Mouse (Mus musculus) CH12.LX (cell line): ENCODE measurements at regions not wholly inside any gene's neighbourhood (a gene's known extent, or its start where the extent isn't known, plus 50 kb on each side); places are given as distances from the start of the nearest gene placed in this dataset.

ENCODE experiments used
- DNase-seq: peaks from one replicate; pipeline ENCODE4 v3.0.0-alpha.2; 2013; ENCODE audit errors: extremely low read depth
- H3K27ac ChIP-seq: 2 replicates; pipeline ENCODE4 v1.5.1; 2012; ENCODE audit warnings: low read depth, mild to moderate bottlenecking, control low read depth, moderate library complexity; ENCODE audit not compliant: insufficient read depth
- H3K27me3 ChIP-seq: replicated peaks from 2 replicates; pipeline ENCODE3; 2012; ENCODE audit warnings: inconsistent platforms
- H3K36me3 ChIP-seq, 2 experiments: replicated peaks in 1 of 2; 2 replicates each; pipeline versions ENCODE3 to v1.6.1; 2012; ENCODE audit warnings: inconsistent platforms in 1 of 2, low read length in 1 of 2, mild to moderate bottlenecking in 1 of 2, mixed read lengths in 1 of 2, moderate library complexity in 1 of 2; ENCODE audit not compliant: control insufficient read depth in 1 of 2, insufficient read depth in 1 of 2
- H3K4me1 ChIP-seq, 2 experiments: 2 replicates each; pipeline ENCODE4 v1.6.1; 2012; ENCODE audit warnings: inconsistent platforms in 1 of 2, moderate library complexity in 1 of 2; ENCODE audit not compliant: insufficient read depth in 2 of 2, control insufficient read depth in 1 of 2
- H3K4me2 ChIP-seq: 2 replicates; pipeline ENCODE4 v1.6.1; 2012; ENCODE audit warnings: low read depth, mild to moderate bottlenecking, control low read depth; ENCODE audit not compliant: poor library complexity, insufficient read depth, severe bottlenecking
- H3K4me3 ChIP-seq, 3 experiments: fragments of 150-350 bp in 1 of 3; sonication (generic) in 1 of 3; replicated peaks in 1 of 3; 2 replicates each; pipeline versions ENCODE3 to v1.5.1; 2011 to 2012; ENCODE audit warnings: low read depth in 2 of 3, low read length in 2 of 3, mild to moderate bottlenecking in 2 of 3, moderate library complexity in 2 of 3, control low read depth in 1 of 3, improper control_type of control experiment in 1 of 3, inconsistent platforms in 1 of 3, mixed read lengths in 1 of 3; ENCODE audit not compliant: poor library complexity in 1 of 3
- H3K79me2 ChIP-seq: replicated peaks from 2 replicates; pipeline ENCODE4 v1.6.1; 2012; ENCODE audit warnings: mild to moderate bottlenecking, moderate library complexity; ENCODE audit not compliant: control insufficient read depth, poor library complexity, insufficient read depth, severe bottlenecking; ENCODE audit errors: extremely low read depth
- H3K9ac ChIP-seq: 2 replicates; pipeline ENCODE4 v1.6.1; 2012; ENCODE audit warnings: low read depth, mild to moderate bottlenecking, control low read depth, moderate library complexity; ENCODE audit not compliant: insufficient read depth
- H3K9me3 ChIP-seq: replicated peaks from 2 replicates; pipeline ENCODE3; 2012; ENCODE audit warnings: low read length, inconsistent platforms, mixed read lengths
- CTCF ChIP-seq, 2 experiments: IDR thresholded peaks in 1 of 2; conservative IDR thresholded peaks in 1 of 2; 2 replicates each; pipeline ENCODE4 v1.5.1; 2011 to 2012; ENCODE audit warnings: low read depth in 2 of 2, low read length in 2 of 2, improper control_type of control experiment in 1 of 2, inconsistent platforms in 1 of 2, mild to moderate bottlenecking in 1 of 2, moderate library complexity in 1 of 2
- ELF1 ChIP-seq: IDR thresholded peaks from 2 replicates; pipeline ENCODE4 v1.6.1; 2014; ENCODE audit warnings: low read depth, mild to moderate bottlenecking, inconsistent platforms, low read length, improper control_type of control experiment
- EP300 ChIP-seq: IDR thresholded peaks from 2 replicates; pipeline ENCODE4 v1.6.1; 2011; ENCODE audit warnings: low read length, improper control_type of control experiment
- IRF4 ChIP-seq: IDR thresholded peaks from 2 replicates; pipeline ENCODE4 v1.6.1; 2014; ENCODE audit warnings: low read depth, mild to moderate bottlenecking, inconsistent platforms, low read length, improper control_type of control experiment
- JUN ChIP-seq: IDR thresholded peaks from 2 replicates; pipeline ENCODE4 v1.6.1; 2011; ENCODE audit warnings: low read depth, mild to moderate bottlenecking, low read length, improper control_type of control experiment, moderate library complexity; ENCODE audit not compliant: insufficient read depth
- JUND ChIP-seq: conservative IDR thresholded peaks from 2 replicates; pipeline ENCODE4 v1.6.1; 2011; ENCODE audit warnings: low read depth, low read length, improper control_type of control experiment
- KAT2A ChIP-seq: IDR thresholded peaks from 2 replicates; pipeline ENCODE4 v1.6.1; 2012; ENCODE audit warnings: low read length, improper control_type of control experiment, inconsistent platforms; ENCODE audit not compliant: insufficient replicate concordance
- MXI1 ChIP-seq: IDR thresholded peaks from 2 replicates; pipeline ENCODE4 v1.6.1; 2011; ENCODE audit warnings: mild to moderate bottlenecking, low read depth, low read length, improper control_type of control experiment
- MYC ChIP-seq: IDR thresholded peaks from 2 replicates; pipeline ENCODE4 v1.6.1; 2011; ENCODE audit warnings: low read depth, mild to moderate bottlenecking, improper control_type of control experiment, low read length
- NELFE ChIP-seq: IDR thresholded peaks from 2 replicates; pipeline ENCODE4 v1.6.1; 2011; ENCODE audit warnings: low read depth, low read length, improper control_type of control experiment
- NRF1 ChIP-seq: IDR thresholded peaks from 2 replicates; pipeline ENCODE4 v1.6.1; 2014; ENCODE audit warnings: low read depth, mild to moderate bottlenecking, inconsistent platforms, low read length, improper control_type of control experiment, moderate library complexity
- POLR2A ChIP-seq: IDR thresholded peaks from 2 replicates; pipeline ENCODE4 v1.6.1; 2011; ENCODE audit warnings: low read depth, mild to moderate bottlenecking, improper control_type of control experiment, low read length
- RAD21 ChIP-seq: IDR thresholded peaks from 2 replicates; pipeline ENCODE4 v1.6.1; 2011; ENCODE audit warnings: low read depth, mild to moderate bottlenecking, low read length, improper control_type of control experiment, moderate library complexity
- RCOR1 ChIP-seq: conservative IDR thresholded peaks from 2 replicates; pipeline ENCODE4 v1.6.1; 2012; ENCODE audit warnings: low read depth, mild to moderate bottlenecking, inconsistent platforms, low read length, improper control_type of control experiment
- TBP ChIP-seq: conservative IDR thresholded peaks from 2 replicates; pipeline ENCODE4 v1.6.1; 2011; ENCODE audit warnings: low read depth, low read length, improper control_type of control experiment
- USF2 ChIP-seq: conservative IDR thresholded peaks from 2 replicates; pipeline ENCODE4 v1.6.1; 2011; ENCODE audit warnings: low read depth, low read length, improper control_type of control experiment
- ZC3H11A ChIP-seq: IDR thresholded peaks from 2 replicates; pipeline ENCODE4 v1.6.1; 2012; ENCODE audit warnings: low read depth, mild to moderate bottlenecking, inconsistent platforms, low read length, improper control_type of control experiment
- ZKSCAN1 ChIP-seq: IDR thresholded peaks from 2 replicates; pipeline ENCODE4 v1.6.1; 2012; ENCODE audit warnings: low read depth, inconsistent platforms, low read length, improper control_type of control experiment, borderline replicate concordance
- ZMIZ1 ChIP-seq: IDR thresholded peaks from 2 replicates; pipeline ENCODE4 v1.6.1; 2012; ENCODE audit warnings: low read depth, mild to moderate bottlenecking, inconsistent platforms, low read length, improper control_type of control experiment
- dilution Hi-C: fragments of 300-500 bp; cut with MboI; formaldehyde crosslinking; loops from 2 replicates; pipeline ENCODE4 v1.14.3; 2020; ENCODE audit warnings: low sequenced_read_pairs; ENCODE audit not compliant: extremely low pct_unique_long_range_greater_than_20kb, extremely low pct_ligation_motif_present
- in situ Hi-C: fragments of 300-500 bp; cut with MboI; formaldehyde crosslinking; loops from 3 replicates; pipeline ENCODE4 v1.14.3; 2019; ENCODE audit warnings: low sequenced_read_pairs, low pct_ligation_motif_present, low pct_unique_long_range_greater_than_20kb, mixed read lengths

GRCm38 (mm10) chr2:77337786-77338406, 57.5 kb upstream of the Sestd1 start:
- DNase-seq: no peak
- Histone ChIP-seq H3K4me1 (no peaks in the 10 kb centered on the region), H3K27ac (no peak overlapping the region), H3K79me2 (no peaks in the 10 kb centered on the region), H3K36me3 (no peaks in the 10 kb centered on the region), H3K9ac (no peak overlapping the region), H3K9me3 (peaks cover 69% of the 10 kb centered on the region), H3K4me2 (no peak overlapping the region), H3K27me3 (no peaks in the 10 kb centered on the region), H3K4me3 (no peak overlapping the region)
- dilution Hi-C loops (no loop called here), in situ Hi-C loops (no loop called here)
- TF ChIP-seq TBP (no peak), CTCF (conservative IDR thresholded peaks at IDR 0.05 in 1 of 2, IDR thresholded peaks at IDR 0.05 in 1 of 2; ENCODE audit: low read depth in 2 of 2, low read length in 2 of 2) (no peak), ELF1 (no peak), POLR2A (no peak), KAT2A (no peak), ZMIZ1 (no peak), RAD21 (no peak), IRF4 (no peak)

GRCm38 (mm10) chr2:77337318-77337717, 56.9 kb upstream of the Sestd1 start:
- Histone ChIP-seq H3K4me1 (no peaks in the 10 kb centered on the region), H3K36me3 (no peaks in the 10 kb centered on the region), H3K27ac (no peak overlapping the region), H3K9me3 (peaks cover 65% of the 10 kb centered on the region), H3K4me3 (no peak overlapping the region), H3K79me2 (no peaks in the 10 kb centered on the region), H3K4me2 (no peak overlapping the region), H3K27me3 (no peaks in the 10 kb centered on the region), H3K9ac (no peak overlapping the region)
- in situ Hi-C loops (no loop called here), dilution Hi-C loops (no loop called here)
- TF ChIP-seq EP300: no peak
- TF ChIP-seq ELF1: no peak
- no peak for TF ChIP-seq ZC3H11A
- no peak for TF ChIP-seq USF2
- TF ChIP-seq NRF1: no peak
- no peak for TF ChIP-seq POLR2A
- TF ChIP-seq ZKSCAN1: no peak
- no peak for TF ChIP-seq MYC
- no peak for TF ChIP-seq JUND
- no peak for TF ChIP-seq RCOR1
- TF ChIP-seq NELFE: no peak
- TF ChIP-seq JUN: no peak
- no peak for TF ChIP-seq MXI1
- DNase-seq: no peak
